Mouse (Mus musculus): ENCODE measurements around the gene Gch1. TPM values are rescaled to one million over a fixed set of nuclear protein-coding genes. Genes with fewer than 3 reads are reported as not detected.
A peak's percentile ranks its signal among the peaks of the same experiment; 100 is the strongest.

The Gch1 gene
- polyA plus RNA-seq, 1 experiment from 2014 or later, result 9.7 TPM

- Histone ChIP-seq H3K9ac (replicated peaks; ENCODE audit: low read depth) (no peak overlapping the region), H3K36me3 (ENCODE audit: insufficient read depth, low read length) (no peaks in the 10 kb centered on the region), H3K4me1 (ENCODE audit: insufficient read depth, low read depth, low read length) (0 out of 2 replicates have a peak, but pooled peaks cover 2% of the 10 kb centered on the region), H3K27me3 (replicated peaks; ENCODE audit: insufficient read depth, low read length) (no peaks in the 10 kb centered on the region), H3K4me3 (ENCODE audit: low read depth, low read length) (no peak overlapping the region), H3K27ac (ENCODE audit: low read length) (no peak overlapping the region), H3K4me2 (replicated peaks; ENCODE audit: low read depth, low read length) (no peak overlapping the region), H3K9me3 (ENCODE audit: low read length) (no peaks in the 10 kb centered on the region)
- no peak for TF ChIP-seq CTCF (IDR thresholded peaks at IDR 0.05)
- no peak for TF ChIP-seq EP300 (IDR thresholded peaks at IDR 0.05)
- DNase-seq (ENCODE audit: low spot score) (no peak), ATAC-seq (no peak)
- 84% methylated on average over 3 of the region's 3 CpGs for WGBS
Measured at GRCm38 (mm10) chr14:47107461-47107860, 81.8 kb downstream of the Gch1 start.

- Histone ChIP-seq H3K4me2 (replicated peaks; ENCODE audit: low read depth, low read length) (no peak overlapping the region), H3K4me1 (ENCODE audit: insufficient read depth, low read depth, low read length) (0 out of 2 replicates have a peak, but pooled peaks cover 2% of the 10 kb centered on the region), H3K36me3 (ENCODE audit: insufficient read depth, low read length) (no peaks in the 10 kb centered on the region), H3K4me3 (ENCODE audit: low read depth, low read length) (no peak overlapping the region), H3K27ac (ENCODE audit: low read length) (no peak overlapping the region), H3K27me3 (replicated peaks; ENCODE audit: insufficient read depth, low read length) (no peaks in the 10 kb centered on the region), H3K9ac (replicated peaks; ENCODE audit: low read depth) (no peak overlapping the region), H3K9me3 (ENCODE audit: low read length) (no peaks in the 10 kb centered on the region)
- DNase-seq (ENCODE audit: low spot score) (no peak), ATAC-seq (no peak)
- TF ChIP-seq CTCF (IDR thresholded peaks at IDR 0.05) (no peak), EP300 (IDR thresholded peaks at IDR 0.05) (no peak)
- 91% methylated on average over 3 of the region's 3 CpGs for WGBS
Measured at GRCm38 (mm10) chr14:47105755-47106154, 83.5 kb downstream of the Gch1 start.

- H3K27me3 ChIP-seq (replicated peaks; ENCODE audit: insufficient read depth, low read length), result no peaks in the 10 kb centered on the region
- no peaks in the 10 kb centered on the region for H3K9me3 ChIP-seq (ENCODE audit: low read length)
- ATAC-seq, result no peak
- 36% methylated on average over 3 of the region's 3 CpGs for WGBS
- H3K4me1 ChIP-seq (ENCODE audit: insufficient read depth, low read depth, low read length), result 0 out of 2 replicates have a peak, but pooled peaks cover 2% of the 10 kb centered on the region
- no peak overlapping the region for H3K4me3 ChIP-seq (ENCODE audit: low read depth, low read length)
- H3K27ac ChIP-seq (ENCODE audit: low read length), result no peak overlapping the region
- DNase-seq (ENCODE audit: low spot score), result no peak
- TF ChIP-seq EP300 (IDR thresholded peaks at IDR 0.05) (no peak), CTCF (IDR thresholded peaks at IDR 0.05) (no peak)
- H3K36me3 ChIP-seq (ENCODE audit: insufficient read depth, low read length), result no peaks in the 10 kb centered on the region
- no peak overlapping the region for H3K9ac ChIP-seq (replicated peaks; ENCODE audit: low read depth)
- H3K4me2 ChIP-seq (replicated peaks; ENCODE audit: low read depth, low read length), result no peak overlapping the region
Measured at GRCm38 (mm10) chr14:47105174-47105557, 84.0 kb downstream of the Gch1 start.

GRCm38 (mm10) chr14:47104246-47105173 lies 84.7 kb downstream of the Gch1 start:
- Histone ChIP-seq H3K27ac (ENCODE audit: low read length) (no peak overlapping the region), H3K4me2 (replicated peaks; ENCODE audit: low read depth, low read length) (peak overlapping the region; percentile 32), H3K4me3 (ENCODE audit: low read depth, low read length) (0 out of 2 replicates have a peak overlapping the region, but pooled peaks have one; percentile 10), H3K9ac (replicated peaks; ENCODE audit: low read depth) (no peak overlapping the region; the same call in 1 of the 2 replicates), H3K4me1 (ENCODE audit: insufficient read depth, low read depth, low read length) (0 out of 2 replicates have a peak, but pooled peaks cover 2% of the 10 kb centered on the region), H3K36me3 (ENCODE audit: insufficient read depth, low read length) (no peaks in the 10 kb centered on the region), H3K27me3 (replicated peaks; ENCODE audit: insufficient read depth, low read length) (no peaks in the 10 kb centered on the region), H3K9me3 (ENCODE audit: low read length) (no peaks in the 10 kb centered on the region)
- no peak; the same call in 1 of the 2 replicates for ATAC-seq
- TF ChIP-seq CTCF (IDR thresholded peaks at IDR 0.05) (no peak), EP300 (IDR thresholded peaks at IDR 0.05) (no peak)
- 43% methylated on average over 19 of the region's 19 CpGs for WGBS
- no peak for DNase-seq (ENCODE audit: low spot score)

Other genes with a start within 250 kb of the Gch1 start
- 2.7 and 3.0 TPM in 2 replicates for gene Wdhd1, start 87.4 kb upstream of the Gch1 start, polyA plus RNA-seq (2015; fragmentation: Nextera tagmentation; extraction: Ambion mirVana)
- gene Socs4, start 87.5 kb upstream of the Gch1 start, polyA plus RNA-seq (2015; fragmentation: Nextera tagmentation; extraction: Ambion mirVana), result 2.5 and 3.3 TPM in 2 replicates
- gene Mapk1ip1l, start 108.9 kb upstream of the Gch1 start, polyA plus RNA-seq (2015; fragmentation: Nextera tagmentation; extraction: Ambion mirVana), result 19.9 and 23.9 TPM in 2 replicates
- gene Lgals3, start 178.3 kb upstream of the Gch1 start, polyA plus RNA-seq (2015; fragmentation: Nextera tagmentation; extraction: Ambion mirVana), result 332 and 359 TPM in 2 replicates
- 2.0 and 2.3 TPM in 2 replicates for gene Dlgap5, start 229.0 kb upstream of the Gch1 start, polyA plus RNA-seq (2015; fragmentation: Nextera tagmentation; extraction: Ambion mirVana)